Mouse (Mus musculus): Measurements from ENCODE around the gene 9930104L06Rik. TPM values are rescaled to one million over a fixed set of nuclear protein-coding genes. Genes with fewer than 3 reads are reported as not detected.

The 9930104L06Rik gene
- polyA plus RNA-seq, 1 experiment from 2014 or later, result 6.1 TPM

DNA sequence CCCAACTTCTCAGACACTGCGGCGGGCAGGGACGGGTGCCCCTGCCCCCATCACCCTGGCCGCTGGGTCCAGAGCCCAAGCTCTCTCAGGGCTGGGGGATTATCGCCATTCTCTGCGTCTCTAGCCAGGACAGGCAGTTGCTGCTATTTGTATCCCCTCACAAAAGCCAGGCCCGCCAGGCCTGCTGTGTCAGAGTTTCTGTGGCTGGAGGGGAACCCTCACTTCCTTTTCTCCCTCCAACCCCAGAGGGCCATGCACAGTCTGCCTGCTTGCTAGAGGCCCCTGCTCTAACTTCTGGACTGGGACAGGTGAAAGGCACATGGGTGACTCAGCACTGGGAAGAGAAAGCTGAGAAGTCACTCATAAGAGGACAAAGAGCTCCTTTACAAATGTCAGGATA is 53.5 kb downstream of the 9930104L06Rik start:
- peak overlapping the region; percentile 47 for H3K4me2 ChIP-seq (ENCODE audit: low read depth, low read length, severe bottlenecking)
- H3K9me3 ChIP-seq (ENCODE audit: control insufficient read depth, low read length), result no peaks in the 10 kb centered on the region
- H3K4me1 ChIP-seq (replicated peaks; ENCODE audit: control insufficient read depth, insufficient read depth, low read length), result peaks cover 25% of the 10 kb centered on the region
- H3K9ac ChIP-seq (ENCODE audit: low read length), result peak overlapping the region; percentile 43
- H3K27ac ChIP-seq (ENCODE audit: low read depth, low read length), result no peak overlapping the region
- 0% methylated on average over 7 of the region's 7 CpGs for WGBS
- DNase-seq (ENCODE audit: low spot score) (peak; percentile 55), ATAC-seq (replicated peaks; ENCODE audit: low FRiP score) (no peak)
- peak overlapping the region; percentile 14; the same call in 1 of the 2 replicates for H3K4me3 ChIP-seq (ENCODE audit: low read depth, low read length)
- H3K36me3 ChIP-seq (ENCODE audit: control insufficient read depth, insufficient read depth, low read length), result no peaks in the 10 kb centered on the region
- peaks cover 45% of the 10 kb centered on the region for H3K27me3 ChIP-seq (ENCODE audit: control insufficient read depth, insufficient read depth, low read length)

Other genes starting within 250 kb of the 9930104L06Rik start
- gene Utp11, start 243.4 kb upstream of the 9930104L06Rik start, polyA plus RNA-seq (2014; fragmentation: Nextera tagmentation; extraction: Ambion mirVana), result 55.3 and 63.2 TPM in 2 replicates
- gene Fhl3, start 236.3 kb upstream of the 9930104L06Rik start, polyA plus RNA-seq (2014; fragmentation: Nextera tagmentation; extraction: Ambion mirVana), result 5.5 and 6.4 TPM in 2 replicates
- gene Sf3a3, start 222.3 kb upstream of the 9930104L06Rik start, polyA plus RNA-seq (2014; fragmentation: Nextera tagmentation; extraction: Ambion mirVana), result 218 and 220 TPM in 2 replicates
- 34.1 and 36.8 TPM in 2 replicates for gene Inpp5b, start 195.2 kb upstream of the 9930104L06Rik start, polyA plus RNA-seq (2014; fragmentation: Nextera tagmentation; extraction: Ambion mirVana)
- gene Mtf1, start 134.9 kb upstream of the 9930104L06Rik start, polyA plus RNA-seq (2014; fragmentation: Nextera tagmentation; extraction: Ambion mirVana), result 14.7 and 15.4 TPM in 2 replicates
- 45.0 and 50.9 TPM in 2 replicates for gene Yrdc, start 86.4 kb upstream of the 9930104L06Rik start, polyA plus RNA-seq (2014; fragmentation: Nextera tagmentation; extraction: Ambion mirVana)
- gene 1110065P20Rik, start 85.9 kb upstream of the 9930104L06Rik start, polyA plus RNA-seq (2014; fragmentation: Nextera tagmentation; extraction: Ambion mirVana), result 49.5 and 51.7 TPM in 2 replicates
- gene Maneal, start 74.9 kb upstream of the 9930104L06Rik start, polyA plus RNA-seq (2014; fragmentation: Nextera tagmentation; extraction: Ambion mirVana), result 7.3 and 10.3 TPM in 2 replicates
- 1.5 and 1.6 TPM in 2 replicates for gene Epha10, start 56.1 kb upstream of the 9930104L06Rik start, polyA plus RNA-seq (2014; fragmentation: Nextera tagmentation; extraction: Ambion mirVana)
- gene Cdca8, start 2.3 kb downstream of the 9930104L06Rik start, polyA plus RNA-seq (2014; fragmentation: Nextera tagmentation; extraction: Ambion mirVana), result 284 and 293 TPM in 2 replicates
- 56.2 and 64.8 TPM in 2 replicates for gene Rspo1, start 49.4 kb downstream of the 9930104L06Rik start, polyA plus RNA-seq (2014; fragmentation: Nextera tagmentation; extraction: Ambion mirVana)
- gene Gnl2, start 79.5 kb downstream of the 9930104L06Rik start, polyA plus RNA-seq (2014; fragmentation: Nextera tagmentation; extraction: Ambion mirVana), result 95.5 and 98.5 TPM in 2 replicates
- 0.24 and 0.28 TPM in 2 replicates for gene Dnali1, start 128.7 kb downstream of the 9930104L06Rik start, polyA plus RNA-seq (2014; fragmentation: Nextera tagmentation; extraction: Ambion mirVana)
- 32.8 and 33.9 TPM in 2 replicates for gene Snip1, start 129.6 kb downstream of the 9930104L06Rik start, polyA plus RNA-seq (2014; fragmentation: Nextera tagmentation; extraction: Ambion mirVana)
- 109 and 120 TPM in 2 replicates for gene Meaf6, start 148.1 kb downstream of the 9930104L06Rik start, polyA plus RNA-seq (2014; fragmentation: Nextera tagmentation; extraction: Ambion mirVana)
- 0.16 and 0.57 TPM in 2 replicates for gene Zc3h12a, start 190.8 kb downstream of the 9930104L06Rik start, polyA plus RNA-seq (2014; fragmentation: Nextera tagmentation; extraction: Ambion mirVana)